Mouse (Mus musculus): ENCODE measurements at regions not wholly inside any gene's neighbourhood (a gene's known extent, or its start where the extent isn't known, plus 50 kb on each side); places are given as distances from the start of the nearest gene placed in this dataset.

- TF ChIP-seq CTCF (IDR thresholded peaks at IDR 0.05; ENCODE audit: low read depth) (no peak), EP300 (IDR thresholded peaks at IDR 0.05; ENCODE audit: low read depth) (no peak)
Observed at GRCm38 (mm10) chr10:98829051-98829450, 85.2 kb upstream of the Atp2b1 start.

Data from heart, postnatal 0 days (tissue).